Mouse (Mus musculus) kidney, embryonic 14.5 days (tissue): ENCODE data around the gene Endov. TPM values are rescaled to one million over a fixed set of nuclear protein-coding genes. Genes with fewer than 3 reads are reported as not detected.

Source experiments
- ATAC-seq: fragments of 200-750 bp; cut with Nextera tagmentation; 2 replicates; pipeline ENCODE4 v1.8.0; 2017; ENCODE audit warnings: moderate number of reproducible peaks, mild to moderate bottlenecking, moderate TSS enrichment, moderate library complexity; ENCODE audit not compliant: low FRiP score, low TSS enrichment
- H3K27ac ChIP-seq: fragments of 300-500 bp; sonication (generic); 2 replicates; pipeline ENCODE4 v1.5.1; 2014; ENCODE audit warnings: low read depth, mild to moderate bottlenecking, low read length, moderate library complexity, mixed read lengths
- H3K27me3 ChIP-seq: fragments of 300-500 bp; sonication (generic); 2 replicates; pipeline ENCODE4 v1.6.1; 2014; ENCODE audit warnings: mild to moderate bottlenecking, low read length; ENCODE audit not compliant: control insufficient read depth, insufficient read depth
- H3K36me3 ChIP-seq: fragments of 300-500 bp; sonication (generic); 2 replicates; pipeline ENCODE4 v1.6.1; 2014; ENCODE audit warnings: low read length, mixed read lengths; ENCODE audit not compliant: control insufficient read depth, insufficient read depth
- H3K4me1 ChIP-seq: fragments of 300-500 bp; sonication (generic); 2 replicates; pipeline ENCODE4 v1.6.1; 2014; ENCODE audit warnings: low read length, mixed read lengths; ENCODE audit not compliant: control insufficient read depth, insufficient read depth
- H3K4me2 ChIP-seq: fragments of 300-500 bp; sonication (generic); replicated peaks from 2 replicates; pipeline ENCODE4 v1.6.1; 2014; ENCODE audit warnings: low read depth, mild to moderate bottlenecking, low read length
- H3K4me3 ChIP-seq: fragments of 300-500 bp; sonication (generic); 2 replicates; pipeline ENCODE4 v1.5.1; 2014; ENCODE audit warnings: mild to moderate bottlenecking, low read length
- H3K9ac ChIP-seq: fragments of 300-500 bp; sonication (generic); 2 replicates; pipeline ENCODE4 v1.6.1; 2014; ENCODE audit warnings: low read depth, mild to moderate bottlenecking, low read length, moderate library complexity
- H3K9me3 ChIP-seq: fragments of 300-500 bp; sonication (generic); 2 replicates; pipeline ENCODE4 v1.6.1; 2016; ENCODE audit warnings: low read length; ENCODE audit not compliant: control insufficient read depth
- WGBS: fragments of 180-500 bp; shearing (Covaris S2); extraction: QIAGEN DNeasy Blood & Tissue Kit; methylation state at CpG from one replicate; pipeline ENCODE4 v1.1.7; 2014; 5-methylcytosine and 5-hydroxymethylcytosine counted together
- polyA plus RNA-seq: library from polyadenylated mRNA; unstranded; fragments of >200 nt; fragmentation: Nextera tagmentation; extraction: Ambion mirVana; gene quantifications from 2 replicates; pipeline ENCODE4 v1.2.1, GENCODE M21; 2014

Gene Endov
- polyA plus RNA-seq, 1 experiment from 2014 or later: 14.6 TPM

GRCm38 (mm10) chr11:119547951-119548591, 56.9 kb downstream of the Endov start:
- H3K4me2 ChIP-seq: peak overlapping the region; percentile 99
- peaks cover 71% of the 10 kb centered on the region for H3K27me3 ChIP-seq
- H3K4me3 ChIP-seq: peak overlapping the region; percentile 52
- ATAC-seq: no peak
- no peaks in the 10 kb centered on the region for H3K9me3 ChIP-seq
- H3K36me3 ChIP-seq: no peaks in the 10 kb centered on the region
- peak overlapping the region; percentile 58; the same call in 1 of the 2 replicates for H3K9ac ChIP-seq
- H3K27ac ChIP-seq: no peak overlapping the region
- WGBS: under 1% methylated on average over 30 of the region's 39 CpGs
- peaks cover 40% of the 10 kb centered on the region for H3K4me1 ChIP-seq

- no peak for ATAC-seq
- H3K9ac ChIP-seq: peak overlapping the region; percentile 37; the same call in 1 of the 2 replicates
- no peaks in the 10 kb centered on the region for H3K36me3 ChIP-seq
- peaks cover 71% of the 10 kb centered on the region for H3K27me3 ChIP-seq
- H3K4me2 ChIP-seq: peak overlapping the region; percentile 99
- no peak overlapping the region for H3K27ac ChIP-seq
- H3K4me3 ChIP-seq: peak overlapping the region; percentile 52
- no peaks in the 10 kb centered on the region for H3K9me3 ChIP-seq
- peaks cover 40% of the 10 kb centered on the region for H3K4me1 ChIP-seq
- WGBS: 1% methylated on average over 37 of the region's 37 CpGs
Observed at GRCm38 (mm10) chr11:119548741-119549370, 57.7 kb downstream of the Endov start.

GRCm38 (mm10) chr11:119549371-119549811, 58.2 kb downstream of the Endov start:
- H3K27me3 ChIP-seq: peaks cover 69% of the 10 kb centered on the region
- H3K9me3 ChIP-seq: no peaks in the 10 kb centered on the region
- no peaks in the 10 kb centered on the region for H3K36me3 ChIP-seq
- H3K4me1 ChIP-seq: peaks cover 40% of the 10 kb centered on the region
- under 1% methylated on average over 43 of the region's 43 CpGs for WGBS
- H3K4me3 ChIP-seq: peak overlapping the region; percentile 52
- ATAC-seq: no peak
- no peak overlapping the region for H3K27ac ChIP-seq
- peak overlapping the region; percentile 99 for H3K4me2 ChIP-seq
- peak overlapping the region; percentile 37 for H3K9ac ChIP-seq

- Histone ChIP-seq H3K36me3 (no peaks in the 10 kb centered on the region), H3K27ac (no peak overlapping the region), H3K27me3 (peaks cover 55% of the 10 kb centered on the region), H3K4me3 (no peak overlapping the region), H3K4me1 (peaks cover 41% of the 10 kb centered on the region), H3K9me3 (no peaks in the 10 kb centered on the region), H3K9ac (no peak overlapping the region), H3K4me2 (no peak overlapping the region)
- 62% methylated on average over 10 of the region's 10 CpGs for WGBS
- ATAC-seq: no peak
Observed at GRCm38 (mm10) chr11:119550546-119551335, 59.6 kb downstream of the Endov start.

GRCm38 (mm10) chr11:119551468-119551867, 60.3 kb downstream of the Endov start:
- Histone ChIP-seq H3K9me3 (no peaks in the 10 kb centered on the region), H3K36me3 (no peaks in the 10 kb centered on the region), H3K4me2 (no peak overlapping the region), H3K27ac (no peak overlapping the region), H3K4me1 (peaks cover 33% of the 10 kb centered on the region), H3K4me3 (no peak overlapping the region), H3K9ac (no peak overlapping the region), H3K27me3 (peaks cover 48% of the 10 kb centered on the region)
- ATAC-seq: no peak
- 52% methylated on average over 3 of the region's 3 CpGs for WGBS

GRCm38 (mm10) chr11:119552301-119552700, 61.2 kb downstream of the Endov start:
- Histone ChIP-seq H3K4me2 (no peak overlapping the region), H3K27ac (no peak overlapping the region), H3K9ac (no peak overlapping the region), H3K4me3 (no peak overlapping the region), H3K36me3 (no peaks in the 10 kb centered on the region), H3K27me3 (peaks cover 41% of the 10 kb centered on the region), H3K9me3 (no peaks in the 10 kb centered on the region), H3K4me1 (peaks cover 27% of the 10 kb centered on the region)
- 56% methylated on average over 1 of the region's 1 CpGs for WGBS
- no peak for ATAC-seq

- peaks cover 33% of the 10 kb centered on the region for H3K27me3 ChIP-seq
- no peak for ATAC-seq
- 77% methylated on average over 9 of the region's 9 CpGs for WGBS
Observed at GRCm38 (mm10) chr11:119552902-119553802, 62.0 kb downstream of the Endov start.

GRCm38 (mm10) chr11:119554706-119555105, 63.6 kb downstream of the Endov start:
- Histone ChIP-seq H3K9me3 (no peaks in the 10 kb centered on the region), H3K4me2 (no peak overlapping the region), H3K27me3 (peaks cover 17% of the 10 kb centered on the region), H3K9ac (no peak overlapping the region), H3K4me3 (no peak overlapping the region), H3K4me1 (peaks cover 11% of the 10 kb centered on the region), H3K36me3 (no peaks in the 10 kb centered on the region), H3K27ac (no peak overlapping the region)
- 61% methylated on average over 7 of the region's 7 CpGs for WGBS
- ATAC-seq: no peak

More at GRCm38 (mm10) chr11:119552902-119553802, 62.0 kb downstream of the Endov start:
- Histone ChIP-seq H3K4me2 (no peak overlapping the region), H3K4me3 (no peak overlapping the region), H3K27ac (no peak overlapping the region), H3K9ac (no peak overlapping the region), H3K4me1 (peaks cover 20% of the 10 kb centered on the region), H3K36me3 (no peaks in the 10 kb centered on the region), H3K9me3 (no peaks in the 10 kb centered on the region)
